Mouse (Mus musculus): Measurements from ENCODE around the gene Ttc12. TPM values are rescaled to one million over a fixed set of nuclear protein-coding genes. Genes with fewer than 3 reads are reported as not detected.

Ttc12 gene
- 1 to 10 TPM in 1 of 2 experiments, under 1 TPM in 1; 0.91 to 1.1 TPM for total RNA-seq (2021)
- long read RNA-seq, experiment 1, partial matches to known transcripts: 0 of 1 reads
- long read RNA-seq, experiment 1, other reads (novel, unspliced or antisense): 0 of 1 reads
- long read RNA-seq, experiment 2: 0 reads

GRCm38 (mm10) chr9:49485892-49486311 is at the start of gene Ttc12:
Gene Ttc12, minus strand, starts transcription at chr9:49486225.
- peak; percentile 90 for DNase-seq (ENCODE audit: low spot score)

DNA sequence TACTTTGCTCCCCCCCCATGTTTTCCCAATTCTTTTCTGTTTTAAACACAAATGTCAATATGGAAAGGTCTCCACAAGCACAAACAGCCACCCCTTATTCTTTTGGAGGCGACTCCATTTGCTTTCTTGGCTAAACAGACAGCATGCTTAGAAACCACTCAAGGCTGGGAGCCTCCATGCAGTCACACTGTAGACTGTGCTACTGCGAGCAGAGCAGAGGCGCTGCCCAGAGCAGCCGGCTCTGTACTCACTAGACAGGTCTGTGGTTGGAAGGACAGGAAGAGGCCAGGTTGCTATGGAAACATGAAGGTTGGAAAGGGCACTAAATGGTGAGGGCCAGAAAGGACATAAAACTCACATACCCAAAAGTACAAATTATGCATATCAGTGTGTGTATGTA is 48.9 kb upstream of the Ttc12 start:
- no peak for DNase-seq (ENCODE audit: low spot score)

DNA sequence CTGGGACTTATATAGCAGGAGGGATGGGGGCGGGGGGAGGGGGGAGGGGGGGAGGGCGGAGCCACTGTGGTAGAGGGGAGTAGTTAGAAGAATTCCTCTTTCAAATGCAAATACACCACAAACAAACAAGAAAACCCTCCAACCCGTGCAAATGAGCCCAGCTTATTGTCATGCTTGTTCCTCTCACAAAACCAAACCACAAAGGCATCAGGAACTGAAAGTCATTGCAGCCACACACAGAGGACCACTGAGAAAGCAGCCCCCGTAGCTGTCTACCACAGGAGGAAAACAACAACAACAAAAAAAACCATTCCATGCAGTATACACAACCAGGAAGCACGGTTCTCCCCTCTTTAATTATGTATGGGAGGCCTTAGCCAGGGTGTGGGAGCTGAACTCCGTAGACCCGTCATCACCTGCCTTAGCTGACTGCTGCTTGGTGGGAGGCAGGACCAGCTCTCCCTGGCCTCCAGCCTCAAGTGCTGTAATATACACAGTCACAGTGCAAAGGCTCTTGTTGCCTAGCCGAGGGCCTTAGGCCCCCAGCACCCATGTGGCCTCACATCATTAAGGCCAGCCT is 48.0 kb upstream of the Ttc12 start:
- no peak for DNase-seq (ENCODE audit: low spot score)

DNA sequence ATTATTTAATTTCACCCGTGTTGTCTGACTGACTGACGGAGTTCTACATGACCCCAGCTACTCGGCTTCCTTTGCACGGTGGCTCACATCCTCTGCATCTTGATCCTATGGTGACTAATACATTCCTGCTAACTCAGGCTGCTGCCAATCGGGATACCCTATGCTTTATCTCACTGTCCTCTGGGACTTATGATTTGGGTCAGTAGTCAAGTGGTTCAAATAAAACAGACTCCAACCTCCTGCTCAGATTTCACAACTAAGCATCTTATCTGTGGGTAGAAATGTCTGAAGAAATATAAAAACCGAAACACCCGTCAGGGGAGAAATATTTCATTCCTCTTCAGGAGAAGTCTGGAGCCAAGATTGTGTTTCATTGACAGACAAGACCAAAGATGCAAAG is 47.4 kb upstream of the Ttc12 start:
- DNase-seq (ENCODE audit: low spot score): no peak

DNA sequence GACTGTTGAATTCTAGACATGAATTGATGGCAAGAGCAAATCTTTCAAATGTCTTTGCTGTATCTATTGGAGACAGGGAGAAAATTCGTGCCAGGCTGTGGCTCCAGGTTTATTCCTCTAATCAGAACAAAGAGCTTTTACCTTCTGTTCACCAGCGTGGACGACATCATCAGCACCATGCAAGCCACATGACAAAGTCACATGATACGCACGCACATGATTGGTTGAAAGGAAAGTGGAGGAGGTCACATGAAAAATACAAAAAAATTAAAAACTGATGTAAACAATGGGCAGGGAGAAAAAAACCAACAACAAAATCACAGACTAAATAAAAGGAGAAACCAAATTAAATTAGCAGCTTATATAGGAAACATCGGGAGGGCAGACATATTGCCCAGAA is 45.8 kb upstream of the Ttc12 start:
- DNase-seq (ENCODE audit: low spot score): no peak

DNA sequence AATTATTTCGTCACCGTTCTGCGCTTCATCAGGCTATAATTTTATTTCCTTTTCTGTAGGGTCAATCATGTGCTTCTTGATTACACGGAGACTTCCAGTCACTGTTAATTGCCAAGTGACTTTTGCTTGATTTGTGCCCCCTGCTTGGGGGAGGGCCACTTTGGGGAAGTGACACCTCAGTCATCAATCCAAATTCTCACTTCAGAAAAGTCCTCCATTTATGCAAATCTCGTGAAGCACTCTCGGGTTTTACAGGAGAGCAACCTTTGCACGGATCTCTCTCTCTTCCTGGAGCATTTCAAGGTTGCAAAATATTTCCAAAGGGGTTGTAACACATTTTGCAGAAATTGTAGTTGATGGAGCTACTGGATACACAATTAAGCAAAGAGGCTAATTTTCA is 45.2 kb upstream of the Ttc12 start:
- no peak for DNase-seq (ENCODE audit: low spot score)

- no peak for DNase-seq (ENCODE audit: low spot score)
Observed at GRCm38 (mm10) chr9:49530739-49531138, 44.7 kb upstream of the Ttc12 start.

DNA sequence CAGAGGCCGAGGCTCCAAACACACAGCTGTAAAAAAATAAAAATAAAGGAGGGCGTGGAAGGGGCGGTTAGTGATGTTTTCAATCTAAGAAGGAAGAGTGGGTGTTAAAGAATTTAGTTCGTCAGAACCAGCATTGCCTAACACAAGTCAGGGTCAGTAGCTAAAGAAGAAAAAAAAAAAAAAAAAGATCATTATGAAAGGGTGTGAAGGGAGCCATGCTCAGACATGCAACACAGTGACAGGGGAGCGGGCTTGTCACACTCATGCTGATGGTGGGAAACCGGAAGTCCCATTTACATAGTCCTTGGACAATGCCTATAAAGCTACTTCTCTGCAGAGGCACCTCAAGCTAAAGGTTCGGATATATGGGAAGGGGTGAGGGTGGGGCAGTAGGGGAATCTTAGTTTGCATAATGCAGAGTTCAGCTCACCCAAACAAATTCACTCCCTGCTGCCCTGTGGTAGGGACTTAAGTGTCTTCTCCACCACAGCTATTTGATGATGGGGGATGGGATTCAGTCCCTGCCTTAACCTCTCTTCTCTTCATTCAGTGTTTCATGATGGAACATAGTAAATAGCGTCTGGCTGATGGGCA is 43.4 kb upstream of the Ttc12 start:
- DNase-seq (ENCODE audit: low spot score): no peak

DNA sequence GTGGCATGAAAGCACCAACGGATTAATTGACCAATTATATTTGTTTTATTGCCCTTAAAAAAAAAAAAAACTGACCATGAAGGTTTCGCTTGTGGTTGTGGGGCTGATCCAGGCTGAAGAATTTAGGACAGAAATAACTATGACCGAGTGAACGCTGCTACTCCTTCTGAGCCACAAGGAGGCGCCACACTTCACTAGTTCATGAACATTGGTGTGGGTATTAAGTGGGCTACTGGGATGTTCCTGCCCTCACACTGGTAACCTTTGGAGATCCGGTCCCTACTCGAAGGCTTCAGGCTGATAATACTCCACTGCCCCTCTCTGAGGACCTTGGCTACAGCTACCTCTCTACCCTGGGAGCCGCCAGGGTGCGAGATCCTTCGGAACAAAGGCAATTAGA is 42.9 kb upstream of the Ttc12 start:
- DNase-seq (ENCODE audit: low spot score): no peak

- DNase-seq (ENCODE audit: low spot score): no peak
Observed at GRCm38 (mm10) chr9:49528026-49528425, 42.0 kb upstream of the Ttc12 start.

DNA sequence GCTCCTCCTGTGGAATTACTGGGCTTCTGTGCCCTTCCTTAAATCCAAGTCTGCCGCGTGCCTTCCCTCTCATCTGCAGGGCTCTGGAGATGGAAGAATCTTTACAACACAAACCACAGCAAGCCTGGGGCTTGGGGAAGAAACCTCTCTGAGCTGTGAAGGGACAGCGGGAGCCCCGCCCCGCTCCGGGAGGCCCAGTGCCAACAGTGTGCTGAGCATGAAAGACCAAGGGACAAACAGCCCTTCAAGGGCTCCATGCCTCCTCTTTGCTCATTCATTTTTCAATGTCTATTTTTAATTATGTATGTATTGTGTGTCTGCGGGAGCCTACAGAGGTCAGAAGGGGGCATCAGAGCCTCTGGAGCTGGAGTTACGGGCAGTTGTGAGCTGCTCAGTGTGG is 41.3 kb upstream of the Ttc12 start:
- no peak for DNase-seq (ENCODE audit: low spot score)

DNA sequence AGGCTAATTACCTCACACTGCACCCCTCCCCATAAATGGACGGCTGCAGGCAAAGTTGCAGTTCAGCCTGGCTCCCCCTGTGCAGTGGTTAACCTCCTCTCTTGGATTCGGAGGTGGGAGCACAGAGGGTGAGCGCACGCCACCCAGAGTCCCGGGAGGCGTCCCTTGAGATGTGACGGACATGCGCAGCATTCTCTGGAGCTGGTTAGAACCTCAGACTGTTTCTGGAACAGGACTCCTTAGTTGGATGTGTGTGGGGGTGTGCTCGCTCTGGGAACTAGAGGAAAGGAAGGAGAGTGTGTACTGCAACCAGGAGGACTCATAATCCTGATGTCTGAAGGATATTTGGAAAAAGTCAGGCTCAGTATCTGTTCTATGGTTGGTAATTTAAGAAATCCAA is 38.7 kb upstream of the Ttc12 start:
- DNase-seq (ENCODE audit: low spot score): no peak

DNA sequence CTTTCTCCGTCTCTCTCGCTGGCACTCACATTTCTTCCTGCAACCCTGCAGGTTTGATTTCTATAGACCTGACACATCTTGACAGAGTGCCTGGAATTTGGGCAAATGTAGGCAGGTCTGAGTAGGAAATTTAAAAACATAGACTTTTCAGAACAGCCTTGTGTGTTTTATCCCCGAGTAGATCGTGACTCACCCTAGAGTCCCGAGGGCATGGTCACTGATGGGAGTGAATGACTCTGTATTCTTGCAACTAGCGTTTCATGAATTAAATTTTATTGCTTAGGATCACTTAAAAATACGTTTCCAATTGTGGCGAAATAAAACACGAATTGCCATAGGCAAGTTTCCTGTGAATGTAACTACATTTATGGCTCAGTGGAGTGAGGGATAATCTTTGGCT is 37.9 kb upstream of the Ttc12 start:
- DNase-seq (ENCODE audit: low spot score): no peak

DNA sequence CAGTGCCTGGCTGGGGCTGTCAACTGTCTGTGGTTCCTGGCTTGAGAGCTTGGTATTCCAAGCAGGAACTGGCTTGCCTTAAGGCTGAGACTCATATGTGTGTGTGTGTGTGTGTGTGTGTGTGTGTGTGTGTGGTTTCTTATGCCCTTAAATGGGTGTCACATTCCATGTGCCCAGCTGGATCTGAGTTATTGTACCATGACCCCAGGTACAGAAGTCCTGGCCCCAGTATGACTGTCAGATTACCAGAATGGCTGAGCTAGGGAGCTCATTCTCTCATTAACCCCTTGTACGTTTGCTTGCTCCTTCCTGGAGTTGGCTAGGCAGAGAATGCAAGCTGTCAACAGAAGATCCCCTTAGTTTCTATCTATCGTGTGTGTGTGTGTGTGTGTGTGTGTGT is 28.3 kb upstream of the Ttc12 start:
- no peak for DNase-seq (ENCODE audit: low spot score)

DNA sequence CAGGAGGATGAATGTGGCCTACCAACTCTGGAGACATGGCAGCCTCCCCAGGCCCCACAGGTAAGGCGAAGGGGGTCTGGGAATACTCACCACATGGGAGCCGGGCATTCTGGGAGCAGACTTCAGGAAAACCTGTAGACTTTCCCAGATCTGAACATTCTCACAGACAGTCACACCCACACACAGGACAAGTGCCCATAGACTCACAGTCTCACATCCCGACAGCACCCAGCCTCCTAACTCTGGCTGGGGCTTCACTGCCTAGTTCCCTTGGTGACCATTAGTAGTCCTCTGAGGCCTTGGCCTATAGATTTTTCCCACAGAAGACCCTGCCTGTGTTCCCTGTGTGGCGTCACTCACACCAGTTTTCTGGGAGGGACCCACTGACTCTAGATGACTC is 24.6 kb upstream of the Ttc12 start:
- no peak for DNase-seq (ENCODE audit: low spot score)

GRCm38 (mm10) chr9:49509628-49510027 is 23.6 kb upstream of the Ttc12 start:
- DNase-seq (ENCODE audit: low spot score): no peak

DNA sequence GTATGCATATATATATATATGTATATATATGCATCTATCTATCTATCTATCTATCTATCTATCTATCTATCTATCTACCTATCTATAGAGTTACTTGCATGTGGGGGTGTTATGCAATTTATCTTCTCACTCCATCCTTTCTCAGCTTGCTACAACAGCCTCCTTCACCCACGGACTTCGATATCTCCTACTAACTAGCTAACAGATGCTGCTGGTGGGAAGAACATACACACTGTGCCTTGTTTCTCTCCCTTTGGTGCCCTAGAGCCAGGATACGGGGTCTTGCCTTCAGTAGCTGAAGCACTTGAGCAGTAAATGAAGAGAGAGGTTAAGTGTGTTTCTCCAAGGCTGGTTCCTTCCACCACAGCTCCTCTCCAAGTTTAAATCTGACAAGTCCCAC is 23.1 kb upstream of the Ttc12 start:
- DNase-seq (ENCODE audit: low spot score): no peak

DNA sequence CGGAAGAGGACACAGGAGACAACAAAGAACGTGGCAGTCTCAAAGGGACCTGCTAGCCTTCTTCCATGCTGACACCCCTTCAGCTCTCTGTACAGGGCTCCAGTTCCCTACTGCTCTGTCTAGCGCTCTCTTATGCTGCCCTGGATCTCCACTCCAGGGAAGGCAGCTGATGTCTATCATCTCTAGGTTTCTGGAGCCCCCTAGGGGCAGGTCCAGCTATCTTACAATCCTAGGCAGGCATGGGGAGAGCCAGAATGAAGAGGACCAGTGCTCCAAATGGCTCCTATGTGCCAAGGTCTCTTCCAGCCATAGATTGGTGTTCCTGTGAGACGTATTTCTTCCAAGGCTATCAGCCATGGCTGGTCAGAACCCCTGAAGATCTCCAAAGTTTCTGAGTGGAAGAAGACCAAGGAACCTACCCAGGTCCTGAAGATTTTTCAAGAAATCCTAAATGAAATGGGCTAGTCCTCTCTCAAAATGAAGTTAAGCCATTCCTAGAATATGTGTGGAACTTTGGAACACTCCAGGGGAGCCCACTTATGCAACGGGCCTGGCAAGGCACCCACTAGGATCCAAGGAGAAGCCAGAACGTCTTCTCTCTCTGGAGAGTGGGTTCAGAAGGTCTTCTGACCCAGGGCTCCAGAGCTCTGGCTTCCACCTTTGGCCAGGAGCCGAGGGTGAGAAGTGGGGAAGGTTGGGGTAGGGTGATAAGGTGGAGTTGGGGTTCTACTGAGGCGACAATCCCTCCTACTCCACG is 22.0 kb upstream of the Ttc12 start:
- no peak for DNase-seq (ENCODE audit: low spot score)

- DNase-seq (ENCODE audit: low spot score): no peak
Observed at GRCm38 (mm10) chr9:49504658-49505057, 18.6 kb upstream of the Ttc12 start.

- no peak for DNase-seq (ENCODE audit: low spot score)
Observed at GRCm38 (mm10) chr9:49502245-49502644, 16.2 kb upstream of the Ttc12 start.

DNA sequence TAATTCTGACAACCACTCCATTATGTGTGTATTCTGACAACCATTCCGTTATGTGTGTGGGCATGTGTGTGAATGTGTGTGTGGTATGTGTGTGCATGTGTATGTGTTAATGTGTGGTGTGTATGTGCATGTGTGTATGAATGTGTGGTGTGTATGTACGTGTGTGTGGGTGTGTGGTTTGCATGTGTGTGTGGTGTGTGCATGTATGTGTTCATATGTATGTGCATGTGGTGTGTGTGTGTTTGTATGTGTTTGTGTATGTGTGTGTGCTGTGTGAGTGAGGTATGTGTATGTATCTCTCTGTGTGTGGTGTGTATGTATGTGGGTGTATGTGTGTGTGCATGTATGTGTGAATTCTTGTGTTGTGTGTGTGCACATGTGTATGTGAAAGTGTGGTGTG is 13.9 kb upstream of the Ttc12 start:
- DNase-seq (ENCODE audit: low spot score): no peak

DNA sequence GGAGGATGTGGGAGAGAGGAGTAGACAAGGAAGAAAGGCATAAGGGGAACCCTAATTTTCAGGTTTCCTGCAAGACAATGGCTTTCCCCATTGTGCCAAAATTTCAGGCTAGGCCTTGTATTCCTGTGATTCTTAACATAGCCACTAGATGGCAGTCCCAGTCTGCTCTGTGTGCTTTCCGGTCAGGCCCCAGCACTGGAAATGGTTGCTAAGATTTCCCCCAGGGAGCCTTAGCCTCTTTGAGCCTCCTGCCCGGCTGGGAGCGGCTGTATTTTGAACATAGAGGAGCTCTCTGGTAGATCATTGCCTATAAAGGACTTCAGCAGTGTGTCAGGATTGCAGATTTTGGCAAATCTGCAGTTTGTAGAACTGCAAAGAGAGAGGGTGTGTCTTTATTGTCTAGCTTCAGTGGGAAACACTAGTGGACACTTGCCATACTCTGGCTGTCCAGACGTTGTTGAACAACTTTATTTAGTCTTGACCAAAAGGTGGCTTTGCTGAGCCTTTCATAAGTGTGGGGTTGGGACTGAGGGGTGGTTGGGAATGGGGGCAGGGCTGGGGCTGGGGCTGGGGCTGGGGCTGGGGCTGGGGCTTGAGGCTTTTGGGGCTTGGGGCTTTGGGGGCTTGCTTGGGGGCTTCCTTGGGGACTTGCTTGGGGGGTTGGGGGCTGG is 8.1 kb upstream of the Ttc12 start:
- peak; percentile 78 for DNase-seq (ENCODE audit: low spot score)
